Mouse (Mus musculus) gastrocnemius, postnatal 14 days (tissue): ENCODE results near the gene Gabrb2. TPM values are rescaled to one million over a fixed set of nuclear protein-coding genes. Genes with fewer than 3 reads are reported as not detected.

Source experiments
- DNase-seq: peaks from one replicate; pipeline ENCODE4 v3.0.0; 2021; ENCODE audit warnings: mixed read lengths
- intact Hi-C: fragments of 180-260 bp; cut with DNase I; formaldehyde crosslinking; loops from one replicate; pipeline ENCODE4 v1.15.1; 2025; ENCODE audit warnings: low total_unique reads
- total RNA-seq, 2 experiments: library from RNA; stranded (reverse); gene quantifications; 2 replicates each; pipeline ENCODE4 v1.2.3; 2021

The Gabrb2 gene
- total RNA-seq, 2 experiments from 2014 or later = 0.82 to 0.84 TPM

DNA sequence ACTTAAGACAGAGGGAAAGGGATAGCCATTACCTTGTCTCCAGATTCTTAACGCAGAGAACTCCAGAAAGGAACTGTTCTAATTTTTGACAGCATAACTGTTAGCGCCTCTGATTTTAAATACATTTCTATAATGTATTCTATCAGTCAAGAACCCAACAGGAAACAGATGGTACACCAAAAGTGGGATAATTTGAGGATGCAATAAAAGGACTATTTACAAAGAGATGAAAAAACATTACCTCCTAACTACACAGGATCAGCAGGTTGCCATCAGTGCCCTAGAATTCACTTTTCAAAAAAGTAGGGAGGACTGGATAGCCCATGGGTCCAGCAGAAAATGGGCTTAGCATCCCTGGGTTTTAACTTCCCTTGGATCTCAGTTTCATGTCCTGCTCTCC is 102.4 kb downstream of the Gabrb2 start:
- intact Hi-C loops = no loop called here
- no peak for DNase-seq

DNA sequence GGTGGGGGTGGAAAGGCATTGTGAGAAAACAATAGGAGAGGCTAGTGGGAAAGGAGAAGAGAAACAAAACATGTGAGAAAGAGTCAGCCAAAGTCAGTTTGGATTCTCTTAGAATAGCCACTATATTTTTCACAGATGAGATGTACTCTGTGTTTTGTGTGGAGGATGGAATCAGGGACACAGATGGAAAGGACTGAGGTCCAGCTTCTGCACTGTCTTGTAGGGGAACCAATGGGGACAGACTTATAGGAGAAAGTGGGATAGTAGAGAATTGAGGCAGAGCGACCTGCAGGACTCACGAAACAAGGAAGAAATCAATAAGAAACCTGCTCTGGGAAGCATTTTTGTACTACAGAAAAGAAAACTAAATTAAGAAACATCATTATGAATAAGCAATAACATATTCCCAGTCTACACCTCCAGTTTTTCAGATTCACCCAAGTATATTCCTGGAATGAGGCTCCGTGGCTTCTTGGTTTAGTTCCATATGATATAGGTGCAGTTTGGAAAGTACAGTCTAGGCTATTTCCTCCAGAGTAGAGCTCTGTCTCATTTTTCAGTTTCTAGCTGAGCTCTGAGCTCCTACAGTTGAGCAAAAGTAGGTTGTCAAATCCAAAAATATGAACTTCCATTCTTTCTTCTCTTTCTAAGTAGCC is 108.8 kb downstream of the Gabrb2 start:
- intact Hi-C loops = no loop called here
- DNase-seq = no peak

DNA sequence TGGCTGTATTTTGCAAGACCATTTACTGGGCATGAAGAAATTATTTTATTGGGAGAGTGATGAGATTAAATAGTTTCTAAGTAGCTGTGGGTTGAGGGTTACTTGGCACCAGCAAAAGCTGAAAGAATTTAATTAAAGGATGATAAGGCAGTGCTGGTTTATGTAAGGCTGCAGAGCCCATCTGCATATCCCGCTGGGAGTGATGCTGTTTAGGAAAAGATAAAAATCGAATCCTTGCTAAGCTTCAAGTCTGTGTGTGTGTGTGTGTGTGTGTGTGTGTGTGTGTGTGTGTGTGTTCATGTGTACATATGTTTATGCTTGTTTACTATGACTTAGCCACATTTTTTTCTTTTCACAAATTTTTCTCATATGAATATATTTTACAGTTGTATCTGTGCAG is 113.0 kb downstream of the Gabrb2 start:
- intact Hi-C loops = no loop called here
- DNase-seq = no peak

DNA sequence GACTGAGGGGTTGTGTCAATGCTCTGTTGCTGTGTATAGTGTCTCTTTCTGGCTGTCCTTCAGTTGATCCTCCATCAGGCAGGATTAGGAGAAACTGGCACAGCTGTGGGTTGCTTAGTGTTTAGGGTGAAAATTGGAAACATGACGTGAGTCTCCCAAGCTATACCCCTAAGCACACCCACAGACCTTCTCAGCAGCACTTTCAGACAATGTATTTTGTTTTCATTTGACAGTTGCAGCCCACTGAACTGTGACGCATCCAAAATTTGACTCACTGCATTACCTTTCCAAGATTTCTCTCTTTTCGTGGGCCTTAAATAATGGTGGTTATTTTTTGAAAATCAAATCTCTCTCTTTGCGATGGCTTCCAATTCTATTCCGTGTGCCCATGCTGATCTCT is 115.7 kb downstream of the Gabrb2 start:
- no peak for DNase-seq
- intact Hi-C loops = no loop called here

DNA sequence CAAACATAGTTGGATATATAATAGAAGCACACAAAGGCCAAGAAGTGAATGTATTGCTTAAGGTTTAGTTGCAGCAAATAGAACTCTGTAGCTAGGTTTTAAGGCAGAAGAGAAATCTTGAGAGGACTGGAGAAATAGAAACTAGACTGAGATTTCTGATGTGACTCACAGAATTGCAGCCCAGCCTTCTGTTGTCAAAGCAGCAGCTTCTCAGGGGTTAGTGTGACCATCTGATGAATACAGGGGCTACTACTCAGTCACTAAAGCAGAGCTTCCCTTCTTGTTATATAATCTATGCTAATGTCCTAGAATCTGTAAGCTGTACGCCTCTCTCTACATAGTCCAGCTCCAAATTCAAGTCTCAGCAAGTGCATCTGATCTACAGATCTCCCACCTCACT is 116.3 kb downstream of the Gabrb2 start:
- intact Hi-C loops = no loop called here
- DNase-seq = no peak

DNA sequence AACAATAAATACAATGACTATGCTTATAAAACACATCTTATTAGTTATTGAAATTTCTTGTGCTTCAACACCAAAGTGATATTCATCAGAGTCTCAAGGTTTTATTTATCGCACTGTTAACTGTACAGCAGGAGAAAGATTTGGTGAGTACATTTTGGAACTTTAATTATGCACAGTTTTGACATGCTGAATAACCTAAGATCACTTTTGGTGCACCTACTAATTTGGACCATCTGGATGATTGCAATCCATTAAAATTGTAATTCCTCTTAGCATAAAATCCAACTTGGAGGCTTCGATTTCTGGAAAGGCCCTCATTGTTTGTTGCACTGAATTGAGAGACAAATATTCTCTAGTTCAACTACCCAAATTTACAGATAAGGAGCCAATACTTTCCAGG is 123.3 kb downstream of the Gabrb2 start:
- no peak for DNase-seq
- intact Hi-C loops = no loop called here

DNA sequence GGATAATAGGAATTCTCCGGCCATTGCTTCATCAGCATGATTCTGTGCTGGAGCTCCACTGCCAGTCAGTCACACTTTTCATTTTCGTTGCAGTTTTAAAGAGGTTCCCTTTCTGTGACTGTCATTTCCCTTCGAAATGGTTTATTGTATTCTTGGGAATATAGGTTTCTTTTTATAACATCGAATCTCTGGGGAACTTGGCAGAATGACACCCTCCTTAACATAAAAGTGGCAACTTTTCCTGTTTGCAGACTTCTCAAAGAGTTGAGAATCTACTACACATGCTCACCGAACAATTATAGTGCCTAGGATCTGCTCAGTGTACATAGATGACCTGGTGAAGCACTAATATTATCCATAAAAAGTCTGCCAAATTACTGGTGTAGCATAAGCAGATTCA is 146.5 kb downstream of the Gabrb2 start:
- no peak for DNase-seq
- intact Hi-C loops = no loop called here

DNA sequence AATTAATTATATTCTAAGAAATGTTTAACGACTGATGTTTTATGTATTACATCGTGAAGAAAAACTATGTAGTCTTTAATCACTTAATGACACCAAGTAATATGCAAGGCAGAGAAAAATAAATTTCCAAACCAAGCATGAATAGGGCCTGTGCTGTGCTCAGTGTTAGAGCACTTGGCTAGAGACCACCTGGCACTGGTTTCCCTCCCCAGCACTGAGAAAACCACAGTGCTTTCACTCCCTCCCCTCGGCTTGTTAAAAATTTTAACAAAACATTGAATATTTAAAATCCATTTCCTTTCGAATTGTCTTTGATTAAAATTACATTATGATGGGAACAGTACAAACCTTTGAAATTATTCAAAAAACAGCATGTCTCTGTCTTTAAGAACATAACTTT is 151.9 kb downstream of the Gabrb2 start:
- intact Hi-C loops = no loop called here

DNA sequence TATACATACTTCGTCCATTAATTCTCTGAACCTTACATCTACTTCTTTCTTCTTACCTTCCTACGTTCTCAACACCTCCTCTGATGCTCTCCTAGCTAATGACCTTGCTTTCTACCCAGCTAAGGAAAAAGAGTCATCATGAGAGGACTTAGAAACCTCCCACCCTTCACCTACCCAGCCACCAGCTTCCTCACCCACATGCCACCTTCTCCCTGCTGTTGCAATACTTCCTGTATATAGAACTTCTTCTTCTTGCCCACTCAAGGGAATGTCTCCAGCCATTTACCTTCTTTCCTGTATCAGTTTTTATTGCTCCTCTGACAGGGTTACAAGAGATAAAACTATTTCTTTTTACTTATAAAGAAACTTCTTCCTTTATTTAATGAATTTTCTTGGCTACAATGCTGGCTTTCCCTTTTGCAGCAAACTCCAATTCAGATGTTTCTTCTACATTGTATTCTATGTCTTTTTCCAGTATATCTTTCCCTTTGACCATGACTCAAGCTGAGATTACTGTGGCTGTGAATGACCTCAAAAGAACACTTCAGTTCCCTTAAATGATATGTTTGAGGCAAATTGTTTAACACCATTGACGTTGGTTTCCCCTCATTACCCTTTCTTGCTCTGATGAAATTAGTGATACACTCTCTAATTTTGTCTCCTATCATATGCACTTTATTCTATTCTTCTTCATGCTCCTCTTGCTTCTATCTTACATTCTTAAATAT is 155.8 kb downstream of the Gabrb2 start:
- intact Hi-C loops = no loop called here
- no peak for DNase-seq

More for the DNA sequence above, 151.9 kb downstream of the Gabrb2 start:
- peak; percentile 7 for DNase-seq

DNA sequence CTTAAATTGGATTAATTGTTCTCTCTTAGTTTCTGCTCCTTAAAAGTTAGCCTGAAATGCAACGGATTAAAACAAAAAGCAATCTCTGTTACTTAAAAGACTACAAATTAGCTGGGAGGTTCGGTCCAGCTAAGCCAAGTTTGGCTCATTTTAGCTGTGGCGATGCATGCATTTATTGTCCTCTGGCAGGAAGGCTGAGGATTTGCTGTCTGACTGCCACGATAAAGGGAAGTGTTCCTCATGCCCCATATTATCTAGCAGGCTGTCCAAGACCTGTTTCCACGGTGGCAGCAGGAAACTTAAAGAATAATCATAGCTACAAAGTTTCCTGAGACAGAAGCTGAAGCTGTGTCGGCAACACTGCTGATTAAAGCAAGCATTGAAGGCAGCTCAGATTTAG is 160.2 kb downstream of the Gabrb2 start:
- no peak for DNase-seq
- intact Hi-C loops = no loop called here

DNA sequence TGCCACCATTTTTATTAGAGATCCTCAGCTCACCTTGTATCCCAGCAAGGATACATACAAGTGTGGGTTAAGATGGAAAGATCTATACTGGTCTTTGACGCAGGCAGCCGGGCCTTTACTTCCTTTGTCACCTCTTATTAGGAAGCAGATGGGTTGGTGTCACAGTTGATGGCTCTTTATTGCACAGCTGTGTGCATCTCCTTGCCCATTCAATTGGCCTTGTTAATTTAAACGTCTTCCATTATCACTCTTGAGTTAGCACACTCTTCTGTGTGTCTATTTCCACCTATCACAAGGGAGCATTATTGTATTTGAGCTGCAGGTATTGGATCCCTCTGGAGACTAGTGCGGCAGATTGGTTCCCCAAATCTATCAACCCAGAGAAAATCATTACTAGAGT is 161.6 kb downstream of the Gabrb2 start:
- intact Hi-C loops = no loop called here
- DNase-seq = no peak

DNA sequence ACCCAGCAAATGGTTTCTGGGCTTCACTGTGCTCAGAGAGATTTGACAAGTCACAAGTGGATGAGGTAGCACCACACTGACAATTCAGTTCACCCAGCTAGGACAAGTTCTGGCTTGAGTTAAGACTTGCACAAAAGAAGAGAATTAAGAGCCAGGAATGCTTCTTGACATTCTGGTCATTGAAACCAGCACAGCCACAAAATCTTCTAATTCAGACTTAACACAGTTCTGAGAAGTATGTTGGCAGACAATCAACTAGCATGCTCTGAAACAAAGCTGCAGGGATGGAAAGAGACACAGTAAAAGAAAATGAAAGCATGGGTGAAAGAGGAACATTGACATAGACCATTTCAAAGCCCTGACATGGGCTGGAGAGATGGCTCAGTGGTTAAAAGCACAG is 162.2 kb downstream of the Gabrb2 start:
- intact Hi-C loops = no loop called here
- no peak for DNase-seq

DNA sequence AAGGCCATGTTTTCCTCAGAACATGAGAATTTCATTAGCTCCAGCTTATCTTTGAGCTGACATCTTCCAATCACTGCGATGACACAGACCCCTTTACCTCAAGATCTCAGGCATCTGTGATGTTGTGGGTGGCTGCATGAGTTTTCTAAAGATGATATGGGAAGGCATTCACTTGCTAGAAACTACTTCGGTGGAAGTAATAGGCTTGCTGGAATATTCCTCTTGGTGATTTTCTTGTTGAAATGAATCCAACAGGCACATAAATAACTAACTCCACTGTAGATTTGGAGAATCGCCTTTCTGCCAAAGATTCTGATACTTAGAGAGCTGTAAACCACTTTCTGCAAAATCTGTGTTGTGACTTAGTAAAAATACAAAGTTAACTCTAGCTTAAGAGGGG is 172.9 kb downstream of the Gabrb2 start:
- DNase-seq = no peak
- intact Hi-C loops = no loop called here

DNA sequence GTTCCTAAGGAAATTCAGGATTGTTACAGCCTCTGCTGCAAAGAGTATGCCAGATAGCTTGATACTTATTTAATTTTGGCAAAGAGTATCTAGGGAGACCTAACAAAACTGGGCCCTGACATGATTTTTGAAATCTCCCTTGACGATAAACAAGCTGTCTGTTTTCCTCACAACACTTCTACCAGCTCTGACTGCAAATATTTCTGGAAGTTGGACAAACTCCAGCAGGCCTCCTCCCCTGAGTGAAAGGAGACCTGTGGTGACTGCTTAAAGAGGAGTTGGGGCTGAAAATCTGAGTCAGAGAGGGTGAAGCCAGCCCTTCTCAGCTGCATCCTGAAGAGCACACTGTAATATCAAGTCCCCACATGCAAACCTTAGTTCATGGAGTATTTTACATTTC is 186.7 kb downstream of the Gabrb2 start:
- DNase-seq = peak; percentile 31
- intact Hi-C loops = no loop called here

DNA sequence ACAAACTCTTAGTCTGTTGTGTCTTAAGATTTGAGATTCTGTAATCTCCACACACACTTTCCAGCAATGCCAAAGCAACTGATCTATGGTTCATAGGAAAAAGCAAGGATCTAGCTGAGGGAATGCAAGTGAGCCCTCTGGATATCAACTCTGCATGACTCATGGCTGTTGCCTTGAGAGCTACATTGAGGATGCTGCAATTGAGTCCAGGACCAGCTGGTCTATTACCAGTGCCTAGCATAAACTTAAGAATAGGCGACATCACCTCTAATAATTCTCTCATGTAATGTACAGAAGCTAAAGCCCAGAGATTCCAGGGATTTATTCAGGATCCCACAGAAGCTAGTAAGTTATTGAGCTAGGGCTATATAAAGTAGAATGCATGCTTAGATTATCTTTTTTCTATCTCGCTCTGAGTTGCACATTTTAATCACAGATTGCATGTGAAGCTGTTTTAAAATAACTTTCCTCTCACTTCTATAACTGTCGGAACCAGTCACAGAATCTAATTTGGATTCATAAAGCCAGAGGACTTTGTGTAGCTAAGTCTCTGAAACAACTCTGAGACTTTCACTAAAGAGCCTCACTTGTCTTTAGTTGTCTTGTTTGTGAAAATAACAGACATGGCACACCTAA is 189.7 kb downstream of the Gabrb2 start:
- DNase-seq = no peak
- intact Hi-C loops = no loop called here

DNA sequence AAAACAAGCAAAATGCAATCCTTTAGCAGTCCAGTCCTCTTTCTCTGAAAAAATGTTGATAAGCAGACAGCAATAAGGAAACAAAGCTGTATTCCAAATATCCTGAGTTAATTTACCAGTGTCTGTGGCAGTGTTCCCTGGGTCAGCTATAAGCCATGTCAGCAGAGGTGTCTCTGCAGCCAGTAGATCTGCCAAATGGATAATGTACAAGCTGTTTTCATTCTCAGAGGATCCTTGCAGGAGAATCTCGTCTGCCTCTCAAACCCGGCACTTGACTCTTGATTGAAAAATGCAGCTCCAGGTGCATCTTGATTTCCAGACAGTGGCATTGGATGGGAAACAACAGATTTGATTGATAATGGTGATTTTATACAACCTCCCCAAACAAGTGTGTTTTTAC is 198.6 kb downstream of the Gabrb2 start:
- intact Hi-C loops = no loop called here
- DNase-seq = no peak

DNA sequence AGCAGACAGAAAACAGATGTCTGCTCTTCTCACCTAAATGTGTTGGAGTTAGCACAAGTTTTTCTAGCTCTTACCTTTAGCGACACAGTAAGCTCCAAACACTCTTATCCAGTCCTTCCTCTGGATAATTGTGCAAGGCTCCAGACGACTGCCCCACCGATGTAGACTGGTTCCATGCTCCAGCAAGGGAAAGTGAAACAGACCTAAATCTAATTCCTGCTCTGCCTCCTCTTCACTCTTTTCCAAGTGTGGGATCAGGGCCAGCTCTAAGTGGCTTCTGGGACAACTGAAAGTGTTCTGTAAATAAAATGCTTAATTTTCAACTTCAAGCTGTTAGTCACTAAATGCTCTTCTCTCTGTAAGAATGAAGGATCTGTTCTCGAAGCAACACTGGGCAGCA is 201.6 kb downstream of the Gabrb2 start:
- peak; percentile 4 for DNase-seq

DNA sequence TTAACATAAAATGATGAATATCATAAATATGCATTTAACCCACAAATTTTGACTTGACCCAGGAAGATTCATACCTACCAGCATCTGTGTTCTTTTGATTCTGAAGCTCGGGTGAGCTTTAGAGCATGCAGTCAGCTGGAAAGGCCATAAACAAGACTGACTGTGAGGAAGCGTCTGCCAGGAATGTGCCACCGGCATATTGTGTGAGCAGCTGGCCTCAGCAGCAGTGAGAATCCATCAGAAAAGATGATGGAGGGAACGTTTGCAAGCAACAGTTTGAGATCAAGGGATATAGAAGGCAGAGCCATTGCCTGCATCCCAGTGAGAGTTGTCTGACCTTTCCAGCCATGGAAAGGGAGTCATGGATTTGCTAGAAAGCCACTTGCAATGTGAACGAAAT is 230.6 kb downstream of the Gabrb2 start:
- intact Hi-C loops = no loop called here
- DNase-seq = no peak

More for the DNA sequence above, 201.6 kb downstream of the Gabrb2 start:
- intact Hi-C loops = no loop called here

DNA sequence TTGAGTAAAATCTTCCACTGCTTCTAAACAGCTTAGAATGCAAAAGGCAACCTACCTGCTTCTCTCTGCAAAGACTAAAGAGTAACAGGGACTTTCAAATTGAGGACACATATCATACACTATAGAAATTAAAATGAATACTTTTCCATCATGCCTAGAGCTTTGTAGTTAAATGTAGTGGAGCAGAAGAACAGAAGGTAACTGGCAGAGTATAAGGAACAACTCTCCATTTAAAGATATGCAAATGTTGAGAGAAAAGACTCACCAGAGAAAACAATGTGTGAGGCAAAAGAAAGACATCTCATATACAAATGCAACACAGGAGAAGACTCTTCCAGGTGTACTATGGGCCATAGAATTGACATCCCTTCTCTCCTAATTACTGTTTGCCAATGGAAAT is 232.0 kb downstream of the Gabrb2 start:
- intact Hi-C loops = no loop called here
- DNase-seq = no peak

DNA sequence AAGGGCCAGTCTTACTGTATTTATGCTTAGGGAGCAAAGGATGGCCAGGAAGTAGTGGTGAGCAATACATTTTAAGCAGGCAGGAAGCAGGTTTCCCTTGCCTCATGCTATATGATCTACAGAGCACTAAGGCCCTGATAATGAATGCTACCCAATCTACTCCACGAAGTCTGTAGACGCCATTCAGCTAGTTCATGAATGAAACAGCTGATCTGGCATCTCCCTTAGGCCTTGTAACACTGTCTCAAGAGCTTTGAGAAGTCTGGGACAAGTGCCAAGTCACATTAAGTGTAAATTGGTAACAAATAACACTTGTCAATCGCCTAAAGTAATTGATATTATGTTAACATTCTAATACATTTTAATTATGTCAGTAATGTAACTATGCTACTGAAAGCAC is 234.6 kb downstream of the Gabrb2 start:
- DNase-seq = no peak
- intact Hi-C loops = no loop called here

DNA sequence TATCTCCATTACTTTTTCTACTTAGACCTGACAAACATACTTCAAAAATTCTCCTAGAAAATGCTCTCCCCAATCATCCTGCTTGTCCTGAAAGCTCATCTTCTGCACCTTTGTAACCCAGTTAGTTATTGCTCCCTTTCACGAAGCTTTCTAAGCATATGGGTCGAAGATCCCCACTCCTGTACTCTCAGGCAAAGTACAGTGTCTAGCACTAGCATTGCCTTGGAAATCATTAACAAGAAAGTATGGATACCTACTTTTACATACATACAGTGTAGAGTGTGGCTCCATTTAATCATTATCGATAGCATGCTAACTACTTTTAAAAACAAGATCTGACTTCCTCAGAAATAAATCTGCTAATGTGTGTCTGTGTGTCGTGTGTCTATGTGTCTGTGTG is 249.1 kb downstream of the Gabrb2 start:
- DNase-seq = no peak
- intact Hi-C loops = no loop called here
